Mouse (Mus musculus) midbrain, embryonic 13.5 days (tissue): ENCODE data around the gene Hps6. TPM values are rescaled to one million over a fixed set of nuclear protein-coding genes. Genes with fewer than 3 reads are reported as not detected.
A peak's percentile ranks its signal among the peaks of the same experiment; 100 is the strongest.

Experiments used
- ATAC-seq: fragments of 200-750 bp; cut with Nextera tagmentation; 2 replicates; pipeline ENCODE4 v1.8.0; 2017; ENCODE audit warnings: mild to moderate bottlenecking, moderate TSS enrichment, moderate library complexity
- H3K27ac ChIP-seq: fragments of 300-500 bp; sonication (generic); 2 replicates; pipeline ENCODE4 v1.5.1; 2015; ENCODE audit warnings: inconsistent platforms, mild to moderate bottlenecking, moderate library complexity
- H3K27me3 ChIP-seq: fragments of 300-500 bp; sonication (generic); 2 replicates; pipeline ENCODE4 v1.6.1; 2015; ENCODE audit warnings: mild to moderate bottlenecking, inconsistent platforms
- H3K36me3 ChIP-seq: fragments of 300-500 bp; sonication (generic); 2 replicates; pipeline ENCODE4 v1.6.1; 2015; ENCODE audit warnings: mild to moderate bottlenecking, inconsistent platforms
- H3K4me1 ChIP-seq: fragments of 300-500 bp; sonication (generic); replicated peaks from 2 replicates; pipeline ENCODE4 v1.6.1; 2015; ENCODE audit warnings: inconsistent platforms
- H3K4me2 ChIP-seq: fragments of 300-500 bp; sonication (generic); replicated peaks from 2 replicates; pipeline ENCODE4 v1.6.1; 2015; ENCODE audit warnings: moderate library complexity, mild to moderate bottlenecking, inconsistent platforms
- H3K4me3 ChIP-seq: fragments of 300-500 bp; sonication (generic); replicated peaks from 2 replicates; pipeline ENCODE4 v1.5.1; 2015; ENCODE audit warnings: mild to moderate bottlenecking, inconsistent platforms
- H3K9ac ChIP-seq: fragments of 300-500 bp; sonication (generic); replicated peaks from 2 replicates; pipeline ENCODE4 v1.6.1; 2015; ENCODE audit warnings: mild to moderate bottlenecking, inconsistent platforms
- H3K9me3 ChIP-seq: fragments of 300-500 bp; sonication (generic); 2 replicates; pipeline ENCODE4 v1.6.1; 2016; ENCODE audit warnings: mild to moderate bottlenecking, inconsistent platforms
- WGBS: fragments of 180-500 bp; shearing (Covaris S2); methylation state at CpG from one replicate; pipeline ENCODE4 v1.1.7; 2015; 5-methylcytosine and 5-hydroxymethylcytosine counted together
- polyA plus RNA-seq: library from polyadenylated mRNA; unstranded; fragments of >200 nt; fragmentation: Nextera tagmentation; extraction: Ambion mirVana; gene quantifications from 2 replicates; pipeline ENCODE4 v1.2.1, GENCODE M21; 2015

Gene Hps6
- polyA plus RNA-seq, 1 experiment from 2014 or later = 2.0 TPM

DNA sequence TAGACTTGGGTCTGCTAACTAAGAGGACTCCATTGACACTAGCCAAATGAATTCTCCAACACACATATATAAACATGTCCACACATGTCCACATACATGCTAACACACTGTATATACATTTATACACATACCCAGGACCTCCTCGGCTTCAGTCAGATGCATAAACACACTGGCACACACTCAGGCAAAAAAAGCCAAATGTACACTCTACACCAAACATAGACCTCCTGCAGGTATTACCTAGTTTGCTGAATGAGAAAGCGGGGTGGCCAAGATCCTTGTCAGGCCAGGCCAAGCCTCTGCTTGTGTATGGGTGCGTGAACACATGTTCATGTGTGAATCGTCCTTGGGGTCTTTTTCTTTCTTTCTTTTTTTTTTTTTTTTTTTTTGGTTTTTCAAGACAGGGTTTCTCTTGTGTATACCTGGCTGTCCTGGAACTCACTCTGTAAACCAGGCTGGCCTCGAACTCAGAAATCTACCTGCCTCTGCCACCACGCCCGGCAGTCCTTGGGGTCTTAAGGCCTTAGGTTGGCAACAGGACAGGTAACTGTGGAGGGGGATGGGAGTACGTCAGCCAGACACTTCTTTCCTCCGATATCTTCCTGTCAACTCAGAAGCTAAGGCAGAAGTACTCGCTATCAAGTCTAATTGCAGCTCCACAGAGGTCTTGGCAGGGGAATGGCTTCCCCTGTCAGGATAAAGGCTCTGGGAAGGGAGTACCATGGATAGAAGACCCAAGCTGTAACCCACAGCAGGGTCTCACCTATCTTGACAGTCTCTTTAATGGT lies 27.1 kb downstream of the Hps6 start:
- peaks cover 5% of the 10 kb centered on the region; the same call in 1 of the 2 replicates for H3K4me1 ChIP-seq
- peaks cover 52% of the 10 kb centered on the region for H3K36me3 ChIP-seq
- H3K4me2 ChIP-seq = no peak overlapping the region
- H3K4me3 ChIP-seq = no peak overlapping the region
- no peaks in the 10 kb centered on the region for H3K9me3 ChIP-seq
- no peak overlapping the region for H3K9ac ChIP-seq
- no peaks in the 10 kb centered on the region for H3K27me3 ChIP-seq
- WGBS = 94% methylated on average over 10 of the region's 10 CpGs
- ATAC-seq = no peak
- no peak overlapping the region for H3K27ac ChIP-seq

- ATAC-seq = 0 out of 2 replicates have a peak, but pooled peaks have one; percentile 45
- peaks cover 66% of the 10 kb centered on the region for H3K36me3 ChIP-seq
- no peak overlapping the region for H3K9ac ChIP-seq
- 68% methylated on average over 9 of the region's 9 CpGs for WGBS
- H3K4me3 ChIP-seq = no peak overlapping the region
- H3K4me1 ChIP-seq = peaks cover 19% of the 10 kb centered on the region
- no peaks in the 10 kb centered on the region for H3K9me3 ChIP-seq
- H3K27ac ChIP-seq = peak overlapping the region; percentile 65
- H3K4me2 ChIP-seq = no peak overlapping the region
- no peaks in the 10 kb centered on the region for H3K27me3 ChIP-seq
These were observed 28.6 kb downstream of the Hps6 start for GRCm38 (mm10) chr19:46031689-46032432.

DNA sequence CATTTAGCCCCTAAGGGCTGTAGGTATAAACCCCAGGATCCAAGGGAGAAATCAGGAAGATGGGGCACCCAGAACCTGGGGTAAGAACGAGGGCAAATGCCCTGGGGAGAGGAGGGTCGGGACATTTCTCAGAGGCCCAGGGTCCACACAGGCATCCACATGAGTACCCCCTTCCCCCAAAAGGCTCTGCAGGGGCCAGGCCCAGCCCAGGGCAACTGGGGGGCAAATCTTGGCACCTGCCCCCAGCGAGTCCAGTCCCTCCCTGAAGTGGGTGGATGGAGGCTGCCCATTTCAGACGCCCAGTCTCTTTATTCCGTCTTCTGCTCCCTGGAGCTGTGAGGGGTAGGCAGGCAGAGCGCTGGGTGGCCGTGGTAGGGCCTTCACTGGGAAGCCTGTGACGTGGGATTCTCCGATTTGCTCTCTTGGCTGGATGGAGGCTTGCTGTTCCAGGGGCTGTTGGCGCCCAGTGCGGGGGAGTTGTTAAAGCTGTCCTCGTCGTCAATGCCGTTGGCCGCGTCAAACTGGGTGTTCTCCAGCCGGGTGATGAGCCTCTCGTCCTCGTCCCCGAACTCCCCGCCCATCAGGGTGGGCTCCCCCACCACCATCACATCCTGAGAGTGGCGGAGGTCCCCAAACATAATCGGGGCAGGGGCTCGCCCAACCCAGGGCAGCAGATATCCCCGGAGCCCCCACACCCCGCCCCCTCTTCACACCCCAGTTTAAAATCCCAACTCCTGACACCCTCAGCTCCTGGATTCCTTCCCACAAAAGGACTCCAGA lies 29.6 kb downstream of the Hps6 start:
- peak overlapping the region; percentile 25 for H3K27ac ChIP-seq
- no peak overlapping the region for H3K4me3 ChIP-seq
- no peaks in the 10 kb centered on the region for H3K9me3 ChIP-seq
- no peak for ATAC-seq
- 86% methylated on average over 26 of the region's 26 CpGs for WGBS
- no peaks in the 10 kb centered on the region for H3K27me3 ChIP-seq
- peaks cover 30% of the 10 kb centered on the region for H3K4me1 ChIP-seq
- H3K4me2 ChIP-seq = no peak overlapping the region
- peaks cover 66% of the 10 kb centered on the region for H3K36me3 ChIP-seq
- peak overlapping the region; percentile 36; the same call in 1 of the 2 replicates for H3K9ac ChIP-seq

- H3K27ac ChIP-seq = 0 out of 2 replicates have a peak overlapping the region, but pooled peaks have one; percentile 5
- no peak overlapping the region for H3K9ac ChIP-seq
- H3K4me3 ChIP-seq = no peak overlapping the region
- H3K4me2 ChIP-seq = no peak overlapping the region
- no peak for ATAC-seq
- no peaks in the 10 kb centered on the region for H3K27me3 ChIP-seq
- H3K9me3 ChIP-seq = no peaks in the 10 kb centered on the region
- H3K36me3 ChIP-seq = peaks cover 66% of the 10 kb centered on the region
- WGBS = 95% methylated on average over 11 of the region's 11 CpGs
- H3K4me1 ChIP-seq = peaks cover 36% of the 10 kb centered on the region
These were observed 30.6 kb downstream of the Hps6 start for GRCm38 (mm10) chr19:46033911-46034310.

DNA sequence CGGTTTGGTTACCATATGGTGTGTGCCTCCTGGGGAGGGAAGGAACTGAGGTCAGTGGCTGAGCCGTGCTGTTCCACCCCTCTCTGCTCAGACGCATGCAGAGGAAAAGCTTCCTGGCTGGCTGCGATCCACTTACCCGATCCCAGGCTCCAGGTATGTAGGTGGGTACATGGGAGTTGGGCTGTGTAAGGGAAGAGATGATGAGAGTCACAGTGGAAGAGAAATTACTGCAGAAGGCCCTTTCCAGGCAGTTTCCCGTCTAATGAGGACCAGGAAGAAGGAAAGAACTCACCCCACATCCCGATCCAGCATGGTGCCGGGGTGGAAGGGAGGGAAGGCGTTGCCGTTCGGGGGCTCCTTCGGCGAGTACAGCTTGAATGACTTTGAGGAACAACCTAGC lies 32.7 kb downstream of the Hps6 start:
- Histone ChIP-seq H3K9ac (no peak overlapping the region), H3K4me2 (peak overlapping the region; percentile 100), H3K36me3 (peaks cover 57% of the 10 kb centered on the region), H3K9me3 (no peaks in the 10 kb centered on the region), H3K4me3 (peak overlapping the region; percentile 97), H3K4me1 (peaks cover 50% of the 10 kb centered on the region), H3K27me3 (no peaks in the 10 kb centered on the region), H3K27ac (no peak overlapping the region)
- ATAC-seq = no peak
- WGBS = 93% methylated on average over 13 of the region's 13 CpGs

DNA sequence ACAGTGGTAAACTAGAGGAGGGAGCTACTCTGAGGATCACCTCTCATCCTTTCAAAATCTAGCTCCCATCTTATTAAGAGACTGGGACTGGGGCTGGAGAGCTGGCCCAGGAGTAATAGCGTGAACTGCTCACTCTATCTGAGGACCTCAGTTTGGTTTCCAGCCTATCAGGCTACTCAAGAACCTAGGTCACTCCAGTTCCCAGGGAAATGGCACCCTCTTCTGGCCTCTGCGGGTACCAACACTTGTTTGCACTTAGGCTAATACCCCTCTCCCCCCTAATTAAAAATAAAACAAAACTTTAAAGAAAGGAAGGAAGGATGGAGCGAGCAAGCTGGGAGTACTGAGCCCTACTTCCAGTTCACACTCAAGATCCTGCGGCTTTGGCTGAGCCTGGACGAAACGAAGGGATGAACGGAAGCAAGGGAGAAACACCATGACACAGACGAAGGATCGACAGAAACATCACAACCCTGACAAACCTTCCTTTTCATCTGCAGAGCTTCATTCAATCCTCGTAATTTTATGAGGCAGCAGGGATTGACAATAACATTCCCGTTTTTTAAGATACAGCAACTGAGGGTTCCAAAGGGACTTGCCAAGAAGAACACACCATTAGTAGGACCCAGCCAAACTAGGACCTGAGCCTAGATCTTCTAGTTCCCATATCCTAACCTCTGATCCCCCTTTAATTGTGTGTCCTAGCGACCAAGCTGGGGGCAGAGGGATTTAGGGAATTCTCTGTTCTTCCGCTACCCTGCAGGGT lies 33.4 kb downstream of the Hps6 start:
- Histone ChIP-seq H3K36me3 (peaks cover 51% of the 10 kb centered on the region), H3K4me2 (peak overlapping the region; percentile 100), H3K4me3 (peak overlapping the region; percentile 97), H3K9me3 (no peaks in the 10 kb centered on the region), H3K27ac (peak overlapping the region; percentile 98; the same call in 1 of the 2 replicates), H3K4me1 (peaks cover 56% of the 10 kb centered on the region), H3K27me3 (no peaks in the 10 kb centered on the region), H3K9ac (peak overlapping the region; percentile 98)
- no peak for ATAC-seq
- WGBS = 70% methylated on average over 13 of the region's 13 CpGs

DNA sequence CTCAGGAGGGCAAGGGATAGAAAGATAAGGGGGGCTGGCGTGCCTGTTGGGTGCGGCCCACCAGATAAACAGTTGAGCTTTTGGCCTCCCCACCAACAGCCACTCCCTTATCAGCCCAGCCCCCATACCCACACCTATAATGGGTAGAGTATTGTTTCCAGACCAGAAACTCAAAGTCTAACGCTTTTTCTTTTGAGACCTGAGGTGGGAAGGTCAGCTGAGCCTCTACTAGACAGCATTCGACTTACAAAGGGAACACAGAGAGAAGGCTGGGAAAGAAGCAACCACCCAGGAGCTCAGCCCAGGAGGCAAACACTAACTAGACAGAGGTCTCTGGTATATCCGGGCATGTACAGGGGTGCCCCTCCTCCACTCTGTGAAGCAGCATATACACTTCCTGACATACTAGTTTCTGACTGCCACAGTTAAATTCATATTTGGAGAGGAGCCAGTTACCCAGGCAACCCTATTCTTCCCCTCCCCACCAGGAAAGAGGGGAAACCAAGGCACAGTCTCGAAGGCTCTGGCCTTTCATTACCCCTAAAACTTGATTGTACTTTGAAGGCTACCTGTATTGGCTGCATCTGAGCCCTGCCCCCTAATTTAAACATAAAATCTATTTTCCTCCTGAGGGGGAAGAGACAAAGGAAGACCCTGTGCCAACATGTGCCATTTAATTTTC lies 34.1 kb downstream of the Hps6 start:
- no peak for ATAC-seq
- peak overlapping the region; percentile 98 for H3K27ac ChIP-seq
- WGBS = 13% methylated on average over 6 of the region's 6 CpGs
- peaks cover 44% of the 10 kb centered on the region for H3K36me3 ChIP-seq
- H3K4me1 ChIP-seq = peaks cover 59% of the 10 kb centered on the region
- peak overlapping the region; percentile 98 for H3K9ac ChIP-seq
- H3K4me3 ChIP-seq = peak overlapping the region; percentile 97
- H3K4me2 ChIP-seq = peak overlapping the region; percentile 100
- no peaks in the 10 kb centered on the region for H3K27me3 ChIP-seq
- H3K9me3 ChIP-seq = no peaks in the 10 kb centered on the region

DNA sequence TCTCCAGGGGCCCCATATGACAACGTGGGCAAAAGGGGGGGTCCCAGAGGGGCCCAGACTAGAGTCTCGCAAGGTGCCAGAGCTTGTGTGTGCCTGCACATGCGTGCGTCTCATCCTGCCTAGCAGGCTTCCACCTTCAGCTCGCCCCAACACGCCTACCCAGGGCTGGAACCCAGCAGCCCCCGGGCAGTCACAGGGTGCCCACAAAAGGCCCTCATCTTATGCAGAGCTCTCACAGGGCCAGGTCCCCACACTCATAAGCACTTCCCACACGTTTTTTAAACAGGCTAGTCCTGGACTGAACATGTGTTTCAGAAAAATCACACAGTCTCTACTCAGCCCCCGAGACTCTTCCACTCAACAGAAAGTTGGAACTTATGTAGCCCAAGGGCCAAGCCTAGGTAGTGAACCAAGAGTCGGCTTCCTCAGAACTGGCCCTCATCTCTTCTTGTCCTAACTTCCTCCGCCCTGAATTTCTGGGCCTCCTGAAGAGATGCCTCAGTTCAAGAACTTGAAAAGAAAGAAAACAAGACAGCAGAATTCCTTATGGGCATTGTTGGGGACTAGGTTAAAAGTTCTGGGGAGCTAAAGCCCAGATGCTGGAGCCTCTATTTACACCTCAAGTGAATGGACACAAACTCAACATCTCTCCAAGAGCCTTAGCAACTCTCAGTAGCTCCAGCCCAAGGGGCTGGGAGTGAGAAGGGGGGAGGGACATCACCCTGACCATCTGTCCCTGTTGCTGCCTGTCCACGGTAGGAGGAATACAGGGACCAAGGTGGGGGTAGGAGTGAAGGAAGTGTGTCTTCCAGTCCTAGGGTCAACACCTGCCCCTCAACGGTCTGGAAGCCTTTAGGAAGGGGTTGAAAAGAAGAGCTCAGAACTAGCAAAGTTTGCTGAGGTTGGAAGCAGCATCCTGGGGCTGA lies 34.9 kb downstream of the Hps6 start:
- H3K4me2 ChIP-seq = peak overlapping the region; percentile 100

GRCm38 (mm10) chr19:46038851-46039260 lies 35.5 kb downstream of the Hps6 start:
- H3K36me3 ChIP-seq = peaks cover 29% of the 10 kb centered on the region
- ATAC-seq = peak; percentile 22
- no peaks in the 10 kb centered on the region for H3K27me3 ChIP-seq
- H3K9ac ChIP-seq = peak overlapping the region; percentile 98
- peak overlapping the region; percentile 100 for H3K4me2 ChIP-seq
- H3K4me3 ChIP-seq = peak overlapping the region; percentile 97
- H3K27ac ChIP-seq = peak overlapping the region; percentile 98
- 1% methylated on average over 16 of the region's 17 CpGs for WGBS
- H3K4me1 ChIP-seq = peaks cover 74% of the 10 kb centered on the region
- H3K9me3 ChIP-seq = no peaks in the 10 kb centered on the region

More for the DNA sequence above, 34.9 kb downstream of the Hps6 start:
- Histone ChIP-seq H3K27me3 (no peaks in the 10 kb centered on the region), H3K36me3 (peaks cover 36% of the 10 kb centered on the region), H3K9me3 (no peaks in the 10 kb centered on the region), H3K4me3 (peak overlapping the region; percentile 97), H3K9ac (peak overlapping the region; percentile 98), H3K27ac (peak overlapping the region; percentile 98), H3K4me1 (peaks cover 67% of the 10 kb centered on the region)
- WGBS = 8% methylated on average over 13 of the region's 13 CpGs
- no peak for ATAC-seq

- Histone ChIP-seq H3K4me1 (peaks cover 78% of the 10 kb centered on the region), H3K9ac (peak overlapping the region; percentile 98), H3K27ac (peak overlapping the region; percentile 98), H3K4me2 (peak overlapping the region; percentile 100), H3K36me3 (peaks cover 23% of the 10 kb centered on the region), H3K27me3 (no peaks in the 10 kb centered on the region), H3K4me3 (peak overlapping the region; percentile 97), H3K9me3 (no peaks in the 10 kb centered on the region)
- under 1% methylated on average over 26 of the region's 30 CpGs for WGBS
- ATAC-seq = peak; percentile 75
These were observed 36.2 kb downstream of the Hps6 start for GRCm38 (mm10) chr19:46039478-46039877.
